Mouse (Mus musculus) small intestine, adult 2 months (tissue): ENCODE data around the gene Tmc7. TPM values are rescaled to one million over a fixed set of nuclear protein-coding genes. Genes with fewer than 3 reads are reported as not detected.

Experiments
- H3K27ac ChIP-seq: fragments of 200-500 bp; 2 replicates; pipeline ENCODE4 v1.5.1; 2012; ENCODE audit warnings: low read depth, low read length, control low read depth, inconsistent platforms; ENCODE audit not compliant: insufficient read depth
- H3K27me3 ChIP-seq: fragments of 200-500 bp; 2 replicates; pipeline ENCODE4 v1.6.1; 2012; ENCODE audit warnings: mild to moderate bottlenecking, moderate library complexity, low read length, inconsistent platforms; ENCODE audit not compliant: control insufficient read depth, insufficient read depth
- H3K36me3 ChIP-seq: fragments of 200-500 bp; 2 replicates; pipeline ENCODE4 v1.6.1; 2012; ENCODE audit warnings: mild to moderate bottlenecking, low read length, control low read depth, inconsistent platforms; ENCODE audit not compliant: control insufficient read depth, insufficient read depth
- H3K4me1 ChIP-seq: fragments of 200-500 bp; 2 replicates; pipeline ENCODE4 v1.6.1; 2012; ENCODE audit warnings: low read length, inconsistent platforms, mixed read lengths; ENCODE audit not compliant: control insufficient read depth, insufficient read depth, insufficient read length
- H3K4me3 ChIP-seq: fragments of 200-500 bp; 2 replicates; pipeline ENCODE4 v1.5.1; 2012; ENCODE audit warnings: low read depth, mild to moderate bottlenecking, control low read depth, inconsistent platforms, low read length, moderate library complexity
- CTCF ChIP-seq: fragments of 200-500 bp; IDR thresholded peaks from 2 replicates; pipeline ENCODE4 v1.5.1; 2012; ENCODE audit warnings: low read depth, mild to moderate bottlenecking, control low read depth, inconsistent platforms, low read length, moderate library complexity, mixed read lengths; ENCODE audit not compliant: insufficient replicate concordance, insufficient read length; ENCODE audit errors: extremely low read depth
- POLR2A ChIP-seq: fragments of 200-500 bp; IDR thresholded peaks from 2 replicates; pipeline ENCODE4 v1.6.1; 2012; ENCODE audit warnings: low read depth, mild to moderate bottlenecking, control low read depth, inconsistent platforms, low read length, moderate library complexity
- whole genome bisulfite sequencing: fragments of 180-500 bp; shearing (Covaris S2); methylation state at CpG from one replicate; pipeline ENCODE4 v1.1.7; 2018; 5-methylcytosine and 5-hydroxymethylcytosine counted together
- polyA plus RNA-seq: library from polyadenylated mRNA; depleted of rRNA; stranded (reverse); fragments of >200 nt; gene quantifications from 2 replicates; pipeline ENCODE4 v1.2.3, GENCODE M21; 2012

The Tmc7 gene
- polyA plus RNA-seq, 1 experiment, result 4.9 TPM

DNA sequence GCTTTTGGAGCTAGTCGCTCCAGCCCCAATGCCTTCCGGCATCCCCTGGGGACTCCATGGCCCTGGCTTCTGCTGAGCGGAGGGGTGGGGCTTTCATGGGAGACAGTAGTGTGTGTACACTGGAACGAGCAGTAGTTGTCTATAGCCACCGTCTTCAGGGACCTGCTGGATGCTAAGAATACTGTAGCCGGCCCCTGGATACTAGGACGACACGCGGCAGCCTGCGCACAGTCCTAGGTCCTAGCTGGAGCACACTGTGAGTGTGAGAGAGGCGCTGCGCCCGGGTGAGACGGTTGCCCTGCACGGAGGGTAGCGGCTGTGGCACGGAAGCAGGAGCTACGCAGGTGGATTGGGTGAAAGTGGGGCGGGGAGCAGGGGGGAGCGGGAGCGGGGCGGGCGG lies 12.7 kb upstream of the Tmc7 start, which contains the start of gene Tmc5:
Gene Tmc5, plus strand, starts transcription at position 97 of the 400 bp plus-strand sequence.
- WGBS, result 10% methylated on average over 23 of the region's 23 CpGs

DNA sequence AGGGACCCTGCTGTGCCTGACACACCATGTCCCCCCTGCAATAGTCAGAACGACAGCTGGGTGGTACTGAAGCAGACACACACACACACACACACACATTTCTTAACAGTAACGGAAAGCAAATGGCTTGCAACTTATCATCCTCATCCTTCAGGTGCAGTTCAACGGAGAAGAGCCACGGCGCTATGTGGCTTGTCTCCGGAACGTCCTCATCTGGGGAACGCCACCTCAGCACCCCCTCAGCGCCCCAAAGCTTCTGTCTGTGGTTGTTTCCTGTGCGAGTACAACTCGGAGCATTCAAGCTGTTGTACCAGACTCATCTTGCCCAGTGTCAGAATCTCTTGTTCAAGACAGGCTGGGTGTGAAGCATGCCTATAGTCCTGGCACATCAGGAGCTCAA lies 11.7 kb upstream of the Tmc7 start:
- WGBS, result 88% methylated on average over 11 of the region's 11 CpGs

More for the DNA sequence above, 12.7 kb upstream of the Tmc7 start, which contains the start of gene Tmc5:
- Histone ChIP-seq H3K27ac (no peak within 1 kb of the TSS), H3K36me3 (no peaks in the 10 kb centered on the region), H3K4me1 (peaks cover 17% of the 10 kb centered on the region; the same call in 1 of the 2 replicates), H3K4me3 (peak within 1 kb of the TSS; percentile 49), H3K27me3 (no peaks in the 10 kb centered on the region)
- TF ChIP-seq CTCF, result no peak
- no peak for TF ChIP-seq POLR2A

DNA sequence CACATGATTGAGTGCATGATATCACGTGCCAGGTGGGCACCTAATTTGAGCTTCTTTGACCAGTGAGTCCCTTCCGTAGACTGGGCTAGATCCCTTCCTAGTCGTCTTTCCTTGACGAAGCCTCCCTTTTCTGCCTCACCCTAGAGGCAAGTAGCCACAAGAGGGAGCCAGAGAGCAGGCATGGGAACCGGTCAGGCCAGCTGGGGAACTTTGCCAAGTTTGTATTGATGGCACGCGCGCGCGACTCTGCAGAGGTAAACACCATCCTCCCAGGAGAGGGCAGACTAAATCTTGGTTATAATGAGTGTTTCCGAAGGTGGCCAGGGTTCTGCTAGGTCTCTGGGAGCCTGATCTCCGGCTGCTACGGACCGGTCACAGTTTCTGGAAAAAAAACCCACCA lies 10.7 kb upstream of the Tmc7 start:
- no peak overlapping the region for H3K27ac ChIP-seq
- TF ChIP-seq CTCF, result peak; percentile 99
- no peak for TF ChIP-seq POLR2A
- no peaks in the 10 kb centered on the region for H3K36me3 ChIP-seq
- H3K4me3 ChIP-seq, result no peak overlapping the region; the same call in 1 of the 2 replicates
- WGBS, result 1% methylated on average over 14 of the region's 14 CpGs
- peaks cover 17% of the 10 kb centered on the region; the same call in 1 of the 2 replicates for H3K4me1 ChIP-seq
- H3K27me3 ChIP-seq, result no peaks in the 10 kb centered on the region

More for the DNA sequence above, 11.7 kb upstream of the Tmc7 start:
- H3K27me3 ChIP-seq, result no peaks in the 10 kb centered on the region
- H3K4me3 ChIP-seq, result no peak overlapping the region
- H3K4me1 ChIP-seq, result peaks cover 17% of the 10 kb centered on the region; the same call in 1 of the 2 replicates
- TF ChIP-seq CTCF (no peak), POLR2A (no peak)
- H3K27ac ChIP-seq, result no peak overlapping the region
- H3K36me3 ChIP-seq, result no peaks in the 10 kb centered on the region

DNA sequence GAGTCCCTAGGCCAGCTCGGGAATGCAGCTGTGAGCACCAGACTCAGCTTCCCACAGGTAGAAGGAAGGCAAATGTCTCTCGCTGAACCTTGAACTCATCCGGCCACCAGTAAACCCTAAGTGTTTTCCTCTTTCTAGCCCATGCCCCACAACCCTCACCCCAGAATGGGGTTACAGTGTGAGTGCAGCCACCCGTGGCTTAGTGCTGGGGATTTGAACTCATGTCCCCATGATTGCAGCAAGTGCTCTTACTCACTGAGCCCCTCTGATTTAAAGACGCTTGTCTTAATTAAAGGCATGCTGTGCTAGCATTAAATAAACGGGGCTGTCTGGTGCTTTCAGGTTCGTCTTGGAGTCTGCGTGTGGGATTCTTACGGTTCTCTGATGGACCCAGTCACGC lies 10.1 kb upstream of the Tmc7 start:
- H3K27ac ChIP-seq, result no peak overlapping the region
- no peaks in the 10 kb centered on the region for H3K36me3 ChIP-seq
- WGBS, result 31% methylated on average over 10 of the region's 10 CpGs
- peaks cover 14% of the 10 kb centered on the region; the same call in 1 of the 2 replicates for H3K4me1 ChIP-seq
- no peaks in the 10 kb centered on the region for H3K27me3 ChIP-seq
- no peak overlapping the region; the same call in 1 of the 2 replicates for H3K4me3 ChIP-seq
- TF ChIP-seq CTCF, result no peak
- no peak for TF ChIP-seq POLR2A

DNA sequence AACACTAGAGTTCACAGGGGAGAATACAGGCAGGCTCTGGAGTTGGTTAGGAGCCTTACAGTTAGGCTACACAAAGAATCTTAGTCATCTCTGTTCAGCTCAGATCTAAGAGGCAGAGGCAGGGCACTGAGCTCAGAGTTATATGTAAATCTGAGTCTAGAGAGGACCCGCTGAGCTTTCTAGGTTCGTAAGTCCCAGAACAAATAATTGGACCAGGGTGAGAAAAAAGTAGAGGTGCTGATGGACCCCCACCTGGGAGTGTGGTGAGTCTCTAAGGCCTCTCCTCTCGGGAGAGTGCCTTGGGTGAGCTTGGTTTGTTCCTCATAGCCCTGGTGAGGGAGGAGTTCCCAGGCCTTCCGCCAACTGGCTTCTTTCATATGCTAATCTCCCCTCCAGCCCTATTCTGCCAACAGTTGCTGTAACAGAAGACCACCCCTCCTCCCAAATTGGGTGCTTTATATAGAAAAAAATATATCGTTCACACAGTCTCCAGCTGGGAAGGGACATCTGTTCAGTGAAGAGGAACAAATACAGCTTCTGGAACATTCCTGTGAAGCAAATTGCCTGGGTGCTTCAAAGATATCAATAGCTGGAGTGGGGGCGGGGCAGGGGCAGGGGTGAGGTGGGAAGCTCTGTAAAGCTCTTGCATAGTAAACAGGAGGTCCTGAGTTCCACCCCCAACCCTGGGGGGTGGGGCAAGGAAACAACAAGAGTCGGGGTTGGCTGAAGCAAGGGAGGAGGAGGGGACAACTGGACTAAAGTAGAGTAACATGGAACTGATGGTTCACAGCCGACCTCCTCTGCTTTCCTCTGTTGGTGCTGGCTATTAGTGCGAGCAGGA lies 9.3 kb upstream of the Tmc7 start:
- Histone ChIP-seq H3K36me3 (no peaks in the 10 kb centered on the region), H3K27me3 (no peaks in the 10 kb centered on the region), H3K27ac (no peak overlapping the region), H3K4me1 (peaks cover 11% of the 10 kb centered on the region; the same call in 1 of the 2 replicates), H3K4me3 (no peak overlapping the region)
- TF ChIP-seq POLR2A (no peak), CTCF (no peak)
- 49% methylated on average over 9 of the region's 9 CpGs for WGBS

GRCm38 (mm10) chr7:118592146-118592545 lies 7.6 kb upstream of the Tmc7 start:
- Histone ChIP-seq H3K27me3 (no peaks in the 10 kb centered on the region), H3K36me3 (no peaks in the 10 kb centered on the region), H3K4me3 (no peak overlapping the region), H3K27ac (no peak overlapping the region), H3K4me1 (peaks cover 7% of the 10 kb centered on the region; the same call in 1 of the 2 replicates)
- TF ChIP-seq POLR2A, result no peak
- no peak for TF ChIP-seq CTCF
- 74% methylated on average over 6 of the region's 6 CpGs for WGBS

- H3K4me3 ChIP-seq, result no peak overlapping the region
- no peaks in the 10 kb centered on the region for H3K27me3 ChIP-seq
- H3K27ac ChIP-seq, result no peak overlapping the region
- peaks cover 3% of the 10 kb centered on the region; the same call in 1 of the 2 replicates for H3K4me1 ChIP-seq
- no peaks in the 10 kb centered on the region for H3K36me3 ChIP-seq
- 77% methylated on average over 5 of the region's 5 CpGs for WGBS
- TF ChIP-seq POLR2A (no peak), CTCF (no peak)
Observed at GRCm38 (mm10) chr7:118590726-118591305, 6.3 kb upstream of the Tmc7 start.
